Mouse (Mus musculus) brown adipose tissue, adult 24 weeks (tissue): Measurements from ENCODE around the gene Tomm20l. TPM values are rescaled to one million over a fixed set of nuclear protein-coding genes. Genes with fewer than 3 reads are reported as not detected.

Source experiments
- H3K27ac ChIP-seq: fragments of 200-500 bp; replicated peaks from 2 replicates; pipeline ENCODE4 v1.5.1; 2012; ENCODE audit warnings: low read depth, mild to moderate bottlenecking, low read length
- H3K4me1 ChIP-seq: fragments of 200-500 bp; 2 replicates; pipeline ENCODE4 v1.6.1; 2012; ENCODE audit warnings: low read length, mixed read lengths; ENCODE audit not compliant: control insufficient read depth, insufficient read depth, insufficient read length
- H3K4me3 ChIP-seq: fragments of 200-500 bp; 2 replicates; pipeline ENCODE4 v1.5.1; 2012; ENCODE audit warnings: low read depth, mild to moderate bottlenecking, low read length, moderate library complexity; ENCODE audit not compliant: insufficient read depth
- polyA plus RNA-seq: library from polyadenylated mRNA; stranded (reverse); fragments of >200 nt; gene quantifications from 2 replicates; pipeline ENCODE4 v1.2.4, GENCODE M21; 2012; ENCODE audit not compliant: missing spikeins, insufficient read depth, insufficient read length

Tomm20l gene
- polyA plus RNA-seq, 1 experiment = not detected

DNA sequence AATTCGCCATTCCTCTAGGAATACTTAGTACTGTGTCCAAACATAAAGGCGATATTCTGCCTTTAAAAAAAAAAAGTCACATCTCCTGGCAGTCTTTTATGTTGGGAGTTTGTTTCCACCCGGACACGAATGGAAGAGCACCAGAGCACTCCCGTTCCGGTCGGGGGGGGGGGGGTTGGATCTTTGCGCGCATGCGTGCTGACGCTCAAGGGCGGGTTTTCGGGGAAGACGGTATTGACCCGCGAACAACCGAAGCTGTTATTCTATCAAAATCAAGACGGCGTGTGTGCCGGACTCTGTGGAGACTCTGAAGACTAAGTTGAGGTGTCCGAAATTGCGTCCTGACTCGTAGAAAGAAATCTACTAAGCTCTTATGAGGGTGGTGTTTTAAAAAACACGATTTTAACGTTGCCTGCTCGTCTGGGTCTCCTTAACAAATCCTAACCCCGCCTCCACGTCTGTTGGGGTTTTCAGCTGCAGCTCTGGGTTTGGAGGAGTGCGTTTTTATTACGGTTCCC, 25.8 kb downstream of the Tomm20l start:
- H3K4me3 ChIP-seq = peak overlapping the region; percentile 98
- peaks cover 3% of the 10 kb centered on the region; the same call in 1 of the 2 replicates for H3K4me1 ChIP-seq
- H3K27ac ChIP-seq = peak overlapping the region; percentile 80

DNA sequence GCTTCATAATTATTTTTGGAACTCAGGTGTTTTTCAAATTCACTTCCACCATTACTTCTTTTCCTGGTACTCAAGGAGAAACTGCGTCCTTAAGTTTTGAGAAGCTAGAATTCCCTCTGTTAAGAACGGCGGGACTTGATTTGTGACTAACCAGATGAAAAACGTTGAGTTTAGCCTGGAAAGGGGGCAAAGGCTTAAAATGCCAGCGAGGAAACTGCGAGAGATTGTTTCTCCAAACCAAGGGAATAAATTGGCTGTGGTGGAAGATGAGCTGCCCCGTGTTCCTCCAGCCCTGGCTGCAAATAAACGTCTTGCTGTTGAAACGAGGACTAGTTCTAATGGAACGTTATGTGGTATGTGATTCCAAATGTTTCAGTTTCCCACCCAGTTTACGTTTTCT, 26.5 kb downstream of the Tomm20l start:
- H3K4me1 ChIP-seq = peaks cover 3% of the 10 kb centered on the region; the same call in 1 of the 2 replicates
- no peak overlapping the region for H3K27ac ChIP-seq
- H3K4me3 ChIP-seq = peak overlapping the region; percentile 53

DNA sequence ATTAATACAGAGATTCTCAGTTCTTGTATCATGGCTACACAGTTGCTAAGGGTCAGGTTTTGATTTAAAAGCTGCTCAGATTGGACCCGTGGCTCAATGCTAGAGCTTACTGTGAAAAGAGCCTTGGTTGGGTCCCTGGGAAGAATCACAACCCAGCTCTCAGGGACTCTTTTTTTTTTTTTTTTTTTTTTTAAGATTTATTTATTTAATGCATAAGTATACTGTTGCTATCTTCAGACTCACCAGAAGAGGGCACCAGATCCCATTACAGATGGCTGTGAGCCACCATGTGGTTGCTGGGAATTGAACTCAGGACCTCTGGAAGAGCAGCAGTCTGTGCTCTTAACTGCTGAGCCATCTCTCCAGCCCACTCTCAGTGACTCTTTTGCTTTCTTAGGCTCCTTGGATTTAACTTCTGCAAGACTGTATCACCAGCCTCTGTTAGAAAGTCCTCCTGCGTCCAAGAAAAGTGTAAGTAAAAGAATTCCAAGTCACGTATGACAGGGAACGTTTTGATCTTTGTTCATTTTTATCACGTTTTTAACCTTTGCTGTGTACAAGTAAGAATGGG, 28.1 kb downstream of the Tomm20l start:
- H3K4me1 ChIP-seq = peaks cover 3% of the 10 kb centered on the region; the same call in 1 of the 2 replicates
- no peak overlapping the region for H3K4me3 ChIP-seq
- no peak overlapping the region for H3K27ac ChIP-seq

DNA sequence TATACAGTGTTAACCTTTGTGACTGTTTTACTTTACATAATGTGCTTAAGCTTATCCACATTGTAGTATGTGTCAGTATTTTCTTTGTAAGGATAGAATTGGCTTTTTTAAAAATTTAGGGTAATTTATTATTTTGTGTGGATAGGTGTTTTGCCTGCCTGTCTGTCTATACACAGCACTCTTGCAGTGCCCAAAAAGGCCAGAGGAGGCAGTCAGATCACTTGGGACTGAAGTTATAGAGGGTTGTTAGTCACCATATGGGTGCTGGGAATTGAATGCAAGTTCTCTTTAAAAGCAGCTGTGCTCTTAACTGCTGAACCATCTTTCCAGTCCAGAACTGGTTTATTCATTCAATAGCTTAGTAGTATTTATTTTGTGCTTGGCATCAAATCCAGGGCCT, 30.0 kb downstream of the Tomm20l start:
- Histone ChIP-seq H3K4me3 (no peak overlapping the region), H3K4me1 (peaks cover 3% of the 10 kb centered on the region; the same call in 1 of the 2 replicates), H3K27ac (no peak overlapping the region)

DNA sequence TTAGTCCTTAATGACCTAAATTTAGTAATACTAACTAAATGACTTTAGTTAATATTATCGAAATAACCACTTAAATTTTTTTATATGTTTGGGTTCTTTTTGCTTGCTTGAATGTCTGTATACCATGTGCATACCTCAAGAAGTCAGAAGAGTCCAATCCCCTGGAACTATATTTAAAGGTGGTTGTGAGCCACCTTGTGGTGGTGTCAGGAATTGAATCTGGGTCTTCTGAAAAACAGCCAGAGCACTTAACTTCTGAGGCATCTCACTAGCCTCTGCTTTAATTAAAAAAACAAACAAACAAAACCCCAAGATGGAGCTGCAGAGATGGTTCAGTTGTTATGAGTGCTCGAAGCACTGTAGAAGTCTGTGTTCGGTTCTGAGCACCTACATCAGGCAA, 36.4 kb downstream of the Tomm20l start:
- no peak overlapping the region for H3K4me3 ChIP-seq
- no peak overlapping the region for H3K27ac ChIP-seq
- no peaks in the 10 kb centered on the region for H3K4me1 ChIP-seq

DNA sequence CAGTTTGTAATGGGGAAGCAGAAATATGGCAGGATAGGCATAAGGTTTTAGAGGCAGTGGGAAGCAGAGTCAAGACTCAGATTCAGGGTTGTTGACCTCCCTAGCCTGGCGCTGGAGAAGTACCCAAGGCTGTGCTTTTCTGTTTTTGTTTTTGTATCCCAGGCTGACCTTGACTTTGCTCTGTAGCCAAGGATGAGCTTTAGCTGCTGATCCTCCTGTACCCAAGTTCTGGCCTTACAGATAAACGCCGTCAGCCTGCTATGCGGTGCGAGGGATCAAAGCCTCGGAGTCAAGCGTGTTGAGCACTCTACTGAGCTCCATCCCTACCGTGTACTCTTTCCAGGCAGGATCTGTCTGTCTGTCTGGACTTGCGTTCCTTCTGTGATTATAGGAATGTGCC, 37.6 kb downstream of the Tomm20l start:
- Histone ChIP-seq H3K27ac (no peak overlapping the region), H3K4me1 (no peaks in the 10 kb centered on the region), H3K4me3 (no peak overlapping the region)

DNA sequence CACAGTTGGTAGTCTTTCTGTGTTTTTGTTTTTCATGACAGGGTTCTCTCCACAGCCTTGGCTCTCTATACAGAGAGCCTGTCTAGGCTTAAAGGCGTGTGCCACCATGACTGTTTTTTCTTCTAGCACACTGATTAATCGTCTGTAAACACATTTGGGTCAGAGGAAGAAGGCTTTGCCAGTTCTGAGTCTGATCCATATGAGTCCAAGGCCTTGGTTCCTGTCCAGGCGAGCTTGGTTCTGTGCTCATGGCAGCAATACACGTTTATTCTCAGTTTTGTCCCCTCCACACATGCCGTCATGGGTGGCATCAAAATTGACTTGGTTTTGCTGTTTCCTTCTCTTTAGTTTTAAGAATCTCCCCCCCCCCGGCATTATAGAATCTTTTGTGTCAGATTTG, 38.2 kb downstream of the Tomm20l start:
- no peaks in the 10 kb centered on the region for H3K4me1 ChIP-seq
- H3K27ac ChIP-seq = no peak overlapping the region

DNA sequence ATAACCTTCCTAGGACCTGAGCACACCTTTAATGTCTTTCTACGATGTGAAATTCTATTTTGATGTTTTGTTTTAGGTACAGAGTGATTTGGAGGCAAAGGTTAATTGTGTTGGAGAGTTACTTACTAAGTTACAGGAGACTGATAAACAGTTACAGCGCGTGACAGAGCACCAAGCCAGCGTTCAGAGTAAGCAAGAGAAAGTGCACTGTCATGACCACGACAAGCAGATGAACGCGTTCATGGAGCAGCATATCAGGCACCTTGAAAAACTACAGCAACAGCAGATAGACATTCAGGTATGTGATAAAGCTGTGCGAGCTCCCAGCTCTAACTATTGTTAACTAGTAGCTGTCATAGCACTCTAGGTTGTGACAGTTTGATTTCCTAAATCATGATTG, 38.9 kb downstream of the Tomm20l start:
- no peak overlapping the region for H3K27ac ChIP-seq
- no peak overlapping the region for H3K4me3 ChIP-seq
- H3K4me1 ChIP-seq = no peaks in the 10 kb centered on the region

More for the DNA sequence above, 38.2 kb downstream of the Tomm20l start:
- H3K4me3 ChIP-seq = no peak overlapping the region

DNA sequence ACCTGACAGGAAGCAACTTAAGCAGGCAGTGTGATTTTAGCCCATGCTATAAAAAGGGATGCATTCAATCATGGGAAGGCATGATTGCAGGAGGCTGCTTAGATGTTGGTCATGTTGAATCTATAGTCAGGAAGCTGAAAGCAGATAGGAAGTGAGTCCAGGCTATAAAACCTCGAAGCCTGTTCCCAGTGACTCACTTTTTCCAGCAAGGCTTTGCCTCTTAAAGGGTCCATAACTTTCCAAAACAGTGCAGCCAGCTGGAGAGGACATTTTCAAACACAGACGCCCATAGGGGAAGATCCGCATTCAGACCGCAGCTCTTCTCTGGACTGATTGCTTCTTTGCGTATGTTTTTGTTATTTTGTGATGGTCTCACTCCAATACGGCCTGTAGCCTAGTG, 43.8 kb downstream of the Tomm20l start:
- H3K4me3 ChIP-seq = no peak overlapping the region
- H3K27ac ChIP-seq = no peak overlapping the region
- no peaks in the 10 kb centered on the region for H3K4me1 ChIP-seq

DNA sequence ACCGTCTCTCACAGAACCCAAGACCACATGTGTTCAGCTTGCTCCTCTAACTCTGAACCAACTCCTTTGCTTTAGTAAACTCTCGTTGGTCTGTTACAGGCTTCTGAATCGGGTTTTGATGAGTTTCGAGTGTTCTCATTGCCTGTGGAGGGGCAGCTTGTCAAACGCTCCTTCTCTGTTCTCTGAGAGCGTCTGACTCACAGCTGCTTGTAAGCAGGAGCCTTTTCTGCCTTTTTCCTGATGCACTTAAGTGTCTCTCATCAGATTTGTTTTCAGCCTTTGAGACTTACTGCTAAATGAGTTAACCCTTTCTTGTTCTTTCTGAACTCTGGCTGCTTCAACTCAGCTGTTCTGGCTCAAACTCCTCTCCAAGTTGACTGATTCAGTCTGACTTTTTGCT, 46.7 kb downstream of the Tomm20l start:
- Histone ChIP-seq H3K4me1 (no peaks in the 10 kb centered on the region), H3K27ac (no peak overlapping the region), H3K4me3 (no peak overlapping the region)

DNA sequence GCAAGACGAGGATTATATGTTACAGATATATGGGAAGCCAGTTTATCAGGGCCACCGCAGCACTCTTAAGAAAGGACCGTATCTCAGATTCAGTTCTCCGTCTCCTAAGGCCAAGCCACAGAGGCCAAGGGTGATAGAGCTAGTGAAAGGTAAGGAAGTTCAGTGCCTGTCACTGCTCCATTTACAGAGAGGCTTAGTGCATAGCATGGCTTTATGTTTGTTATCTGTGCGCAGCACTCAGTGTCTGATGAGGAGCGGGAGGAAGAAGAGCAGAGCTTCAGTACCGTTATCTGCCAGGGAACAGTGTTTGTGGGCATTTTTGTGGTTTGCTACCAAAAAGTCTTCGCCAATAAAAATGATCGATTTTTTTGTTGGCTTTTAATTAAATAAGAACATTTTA, 53.2 kb downstream of the Tomm20l start:
- H3K4me3 ChIP-seq = no peak overlapping the region
- no peak overlapping the region for H3K27ac ChIP-seq
- H3K4me1 ChIP-seq = no peaks in the 10 kb centered on the region

DNA sequence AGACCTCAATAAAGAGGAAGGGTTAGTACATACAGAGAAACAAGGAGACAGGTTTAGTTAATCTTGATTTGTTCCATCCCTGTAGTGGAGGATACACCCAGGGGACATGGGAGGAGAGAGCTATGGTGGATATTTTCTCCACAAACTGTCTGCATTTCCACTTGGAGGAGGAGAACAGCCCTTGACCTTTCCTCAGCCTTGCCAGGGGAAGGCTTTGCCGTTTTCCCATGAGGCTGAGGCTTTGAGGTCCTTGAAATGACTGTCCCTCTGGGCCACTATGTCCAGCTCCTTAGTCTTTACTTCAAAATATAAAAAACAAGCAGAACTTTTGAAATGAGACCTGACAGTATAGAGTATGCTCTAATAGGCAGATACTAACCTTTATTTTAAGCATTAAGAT, 58.7 kb downstream of the Tomm20l start:
- Histone ChIP-seq H3K4me1 (no peaks in the 10 kb centered on the region), H3K27ac (no peak overlapping the region), H3K4me3 (no peak overlapping the region)

Other genes with a start within 250 kb of the Tomm20l start
- 125 and 165 TPM in 2 replicates for gene Actr10, start 173.6 kb upstream of the Tomm20l start, polyA plus RNA-seq
- 441 and 473 TPM in 2 replicates for gene Psma3, start 136.8 kb upstream of the Tomm20l start, polyA plus RNA-seq
- 6.8 and 12.1 TPM in 2 replicates for gene Arid4a, start 95.4 kb upstream of the Tomm20l start, polyA plus RNA-seq
- gene Timm9, start 25.3 kb downstream of the Tomm20l start, polyA plus RNA-seq = 106 and 142 TPM in 2 replicates
- 0.83 and 2.5 TPM in 2 replicates for gene 2700049A03Rik, start 25.4 kb downstream of the Tomm20l start, polyA plus RNA-seq
- gene Dact1, start 198.5 kb downstream of the Tomm20l start, polyA plus RNA-seq = 1.5 and 2.4 TPM in 2 replicates